Mouse (Mus musculus) heart, embryonic 10.5 days (tissue): ENCODE measurements around the gene Abca9. TPM values are rescaled to one million over a fixed set of nuclear protein-coding genes. Genes with fewer than 3 reads are reported as not detected.

Experiments
- DNase-seq: peaks from one replicate; pipeline ENCODE4 v3.0.0-alpha.2; 2017; ENCODE audit warnings: low spot score
- H3K27ac ChIP-seq: fragments of 300-500 bp; sonication (generic); 2 replicates; pipeline ENCODE4 v1.5.1; 2016; ENCODE audit warnings: mild to moderate bottlenecking
- H3K27me3 ChIP-seq: fragments of 300-500 bp; sonication (generic); 2 replicates; pipeline ENCODE4 v1.6.1; 2016; ENCODE audit warnings: mild to moderate bottlenecking; ENCODE audit not compliant: poor library complexity, insufficient read depth, severe bottlenecking
- H3K36me3 ChIP-seq: fragments of 300-500 bp; sonication (generic); 2 replicates; pipeline ENCODE4 v1.6.1; 2016; ENCODE audit warnings: mild to moderate bottlenecking, moderate library complexity
- H3K4me1 ChIP-seq: fragments of 300-500 bp; sonication (generic); 2 replicates; pipeline ENCODE4 v1.6.1; 2016; ENCODE audit warnings: mild to moderate bottlenecking
- H3K4me3 ChIP-seq: fragments of 300-500 bp; sonication (generic); 2 replicates; pipeline ENCODE4 v1.5.1; 2016; ENCODE audit warnings: mild to moderate bottlenecking, moderate library complexity
- H3K9me3 ChIP-seq: fragments of 300-500 bp; sonication (generic); 2 replicates; pipeline ENCODE4 v1.6.1; 2016; ENCODE audit warnings: mild to moderate bottlenecking, moderate library complexity
- WGBS: fragments of 180-500 bp; shearing (Covaris S2); methylation state at CpG from one replicate; pipeline ENCODE4 v1.1.7; 2016; 5-methylcytosine and 5-hydroxymethylcytosine counted together
- polyA plus RNA-seq: library from polyadenylated mRNA; unstranded; fragments of >200 nt; fragmentation: Nextera tagmentation; extraction: Ambion mirVana; gene quantifications from 2 replicates; pipeline ENCODE4 v1.2.1, GENCODE M21; 2016

Abca9 gene
- polyA plus RNA-seq, 1 experiment from 2014 or later: 0.57 TPM

- 76% methylated on average over 5 of the region's 5 CpGs for WGBS
Measured at GRCm38 (mm10) chr11:110130760-110131159, 37.2 kb downstream of the Abca9 start.

GRCm38 (mm10) chr11:110111137-110111536, 56.9 kb downstream of the Abca9 start:
- H3K36me3 ChIP-seq: no peaks in the 10 kb centered on the region
- no peaks in the 10 kb centered on the region for H3K27me3 ChIP-seq
- H3K27ac ChIP-seq: no peak overlapping the region
- no peaks in the 10 kb centered on the region for H3K9me3 ChIP-seq
- H3K4me1 ChIP-seq: no peaks in the 10 kb centered on the region
- no peak overlapping the region for H3K4me3 ChIP-seq
- WGBS: 78% methylated on average over 4 of the region's 4 CpGs
- no peak for DNase-seq

More at GRCm38 (mm10) chr11:110130760-110131159, 37.2 kb downstream of the Abca9 start:
- no peak for DNase-seq
- Histone ChIP-seq H3K27ac (no peak overlapping the region), H3K4me3 (no peak overlapping the region), H3K36me3 (no peaks in the 10 kb centered on the region), H3K4me1 (no peaks in the 10 kb centered on the region), H3K9me3 (no peaks in the 10 kb centered on the region), H3K27me3 (no peaks in the 10 kb centered on the region)

- Histone ChIP-seq H3K9me3 (no peaks in the 10 kb centered on the region), H3K4me3 (no peak overlapping the region), H3K4me1 (0 out of 2 replicates have a peak, but pooled peaks cover 3% of the 10 kb centered on the region), H3K27me3 (no peaks in the 10 kb centered on the region), H3K36me3 (no peaks in the 10 kb centered on the region), H3K27ac (no peak overlapping the region)
- DNase-seq: no peak
- 82% methylated on average over 7 of the region's 7 CpGs for WGBS
Measured at GRCm38 (mm10) chr11:110101437-110101836, 66.6 kb downstream of the Abca9 start.

- DNase-seq: no peak
- H3K27ac ChIP-seq: no peak overlapping the region
- WGBS: 56% methylated on average over 4 of the region's 4 CpGs
- no peak overlapping the region for H3K4me3 ChIP-seq
- no peaks in the 10 kb centered on the region for H3K27me3 ChIP-seq
- H3K36me3 ChIP-seq: no peaks in the 10 kb centered on the region
- H3K4me1 ChIP-seq: 0 out of 2 replicates have a peak, but pooled peaks cover 3% of the 10 kb centered on the region
- H3K9me3 ChIP-seq: no peaks in the 10 kb centered on the region
Measured at GRCm38 (mm10) chr11:110098901-110099300, 69.1 kb downstream of the Abca9 start.

DNA sequence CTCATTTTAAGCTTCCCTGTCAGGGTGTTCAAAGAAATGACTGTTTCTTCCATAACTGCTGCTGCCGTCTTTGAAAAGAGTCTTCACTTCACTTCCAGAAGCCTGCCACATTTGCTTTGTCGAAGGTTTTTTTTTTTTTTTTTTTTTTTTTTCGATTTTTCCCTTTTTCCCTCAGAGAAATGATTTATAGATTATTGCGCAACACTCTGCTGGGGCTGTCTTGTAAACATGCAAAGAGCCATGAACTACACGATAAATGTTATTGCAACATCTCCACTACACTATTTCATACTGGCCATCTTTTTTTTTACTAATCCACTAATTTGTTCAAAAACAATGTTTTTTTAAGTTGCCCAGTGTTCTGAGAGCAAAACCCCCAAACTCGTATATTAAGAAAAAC, 70.5 kb downstream of the Abca9 start:
- no peak overlapping the region for H3K27ac ChIP-seq

GRCm38 (mm10) chr11:110095858-110096257, 72.1 kb downstream of the Abca9 start, which contains the start of gene Abca8a:
Abca8a (minus strand) TSS chr11:110095978.
- no peaks in the 10 kb centered on the region for H3K36me3 ChIP-seq
- no peak within 1 kb of the TSS for H3K27ac ChIP-seq
- H3K9me3 ChIP-seq: no peaks in the 10 kb centered on the region
- no peaks in the 10 kb centered on the region for H3K27me3 ChIP-seq
- WGBS: 77% methylated on average over 5 of the region's 5 CpGs
- no peak within 1 kb of the TSS for H3K4me3 ChIP-seq
- 0 out of 2 replicates have a peak, but pooled peaks cover 3% of the 10 kb centered on the region for H3K4me1 ChIP-seq
- no peak for DNase-seq

More for the DNA sequence above, 70.5 kb downstream of the Abca9 start:
- Histone ChIP-seq H3K36me3 (no peaks in the 10 kb centered on the region), H3K27me3 (no peaks in the 10 kb centered on the region), H3K4me3 (no peak overlapping the region), H3K4me1 (0 out of 2 replicates have a peak, but pooled peaks cover 3% of the 10 kb centered on the region), H3K9me3 (no peaks in the 10 kb centered on the region)
- no peak for DNase-seq
- WGBS: 75% methylated on average over 6 of the region's 6 CpGs

DNA sequence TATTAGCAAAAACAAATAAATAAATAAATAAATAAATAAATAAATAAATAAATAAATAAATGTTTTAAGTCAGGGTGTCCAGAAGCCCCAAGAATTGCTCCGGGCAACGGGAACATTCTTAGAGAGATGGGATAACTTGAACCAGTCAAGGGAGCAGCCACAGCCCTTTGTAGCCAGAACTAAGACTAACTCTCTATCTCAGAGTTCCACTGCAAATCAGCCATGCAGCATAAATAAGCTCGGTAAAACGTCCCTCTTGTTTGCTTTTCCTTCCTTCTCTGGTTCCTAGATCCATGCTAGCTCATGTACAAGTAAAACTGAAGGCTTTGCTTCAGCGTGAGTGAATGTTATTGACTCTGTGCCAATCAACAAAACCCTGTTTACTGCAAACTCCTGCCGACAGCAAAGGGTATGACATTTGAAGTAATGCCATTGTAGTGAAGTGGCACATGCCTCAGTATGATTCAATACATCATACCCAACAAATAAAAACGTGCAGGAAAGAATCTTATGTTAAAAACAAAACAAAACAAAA, 73.1 kb downstream of the Abca9 start:
- 0 out of 2 replicates have a peak, but pooled peaks cover 3% of the 10 kb centered on the region for H3K4me1 ChIP-seq
- H3K36me3 ChIP-seq: no peaks in the 10 kb centered on the region
- WGBS: 70% methylated on average over 7 of the region's 7 CpGs
- no peaks in the 10 kb centered on the region for H3K9me3 ChIP-seq
- no peaks in the 10 kb centered on the region for H3K27me3 ChIP-seq
- DNase-seq: no peak
- H3K27ac ChIP-seq: no peak overlapping the region
- H3K4me3 ChIP-seq: no peak overlapping the region

DNA sequence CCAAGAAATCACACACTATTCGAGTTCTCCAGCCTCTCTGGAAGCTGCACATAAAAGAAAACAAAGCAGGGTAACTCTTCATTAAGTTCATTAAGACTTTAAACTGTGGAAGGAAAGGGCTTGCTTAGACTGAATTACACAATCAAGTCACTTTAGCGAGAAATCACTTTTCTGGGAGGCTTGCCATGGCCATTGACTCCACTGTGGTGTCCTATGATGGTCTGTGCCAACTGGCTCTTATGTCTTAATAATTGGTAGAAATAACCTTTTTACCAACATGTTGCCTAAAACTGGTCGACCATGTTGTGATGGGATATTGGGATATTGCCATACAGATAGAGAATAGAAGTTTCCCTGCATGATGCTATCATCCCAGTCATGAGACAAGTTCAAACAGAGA, 73.8 kb downstream of the Abca9 start:
- H3K27ac ChIP-seq: no peak overlapping the region
- H3K4me3 ChIP-seq: no peak overlapping the region
- H3K4me1 ChIP-seq: 0 out of 2 replicates have a peak, but pooled peaks cover 3% of the 10 kb centered on the region
- no peak for DNase-seq
- WGBS: 65% methylated on average over 3 of the region's 3 CpGs
- no peaks in the 10 kb centered on the region for H3K27me3 ChIP-seq
- H3K36me3 ChIP-seq: no peaks in the 10 kb centered on the region
- H3K9me3 ChIP-seq: no peaks in the 10 kb centered on the region

GRCm38 (mm10) chr11:110091328-110091727, 76.7 kb downstream of the Abca9 start:
- no peak for DNase-seq
- 65% methylated on average over 2 of the region's 2 CpGs for WGBS

DNA sequence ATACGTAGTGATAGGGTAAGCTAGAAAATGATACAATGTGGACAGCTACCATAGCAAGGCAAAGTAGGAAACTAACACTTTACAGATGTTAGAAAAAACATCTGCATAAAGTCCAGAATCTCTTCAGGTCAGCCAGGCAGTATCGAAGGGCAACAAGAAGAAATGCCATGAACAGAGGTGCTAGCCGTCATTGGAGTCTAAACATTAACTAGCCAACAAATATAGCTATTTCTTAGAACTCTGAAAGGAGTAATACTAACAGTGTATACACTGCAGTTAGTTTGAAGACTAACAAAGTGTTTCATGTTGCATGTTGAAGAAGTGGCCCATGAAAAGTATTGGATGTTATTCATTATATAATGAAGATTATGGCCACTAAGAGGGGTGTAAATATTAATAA, 95.8 kb downstream of the Abca9 start:
- no peaks in the 10 kb centered on the region for H3K27me3 ChIP-seq
- no peak overlapping the region for H3K4me3 ChIP-seq
- no peaks in the 10 kb centered on the region for H3K36me3 ChIP-seq
- H3K4me1 ChIP-seq: no peaks in the 10 kb centered on the region
- H3K27ac ChIP-seq: no peak overlapping the region
- DNase-seq: no peak
- 78% methylated on average over 3 of the region's 3 CpGs for WGBS
- no peaks in the 10 kb centered on the region for H3K9me3 ChIP-seq

More at GRCm38 (mm10) chr11:110091328-110091727, 76.7 kb downstream of the Abca9 start:
- Histone ChIP-seq H3K4me1 (0 out of 2 replicates have a peak, but pooled peaks cover 3% of the 10 kb centered on the region), H3K27ac (no peak overlapping the region), H3K9me3 (no peaks in the 10 kb centered on the region), H3K4me3 (no peak overlapping the region), H3K36me3 (no peaks in the 10 kb centered on the region), H3K27me3 (no peaks in the 10 kb centered on the region)

DNA sequence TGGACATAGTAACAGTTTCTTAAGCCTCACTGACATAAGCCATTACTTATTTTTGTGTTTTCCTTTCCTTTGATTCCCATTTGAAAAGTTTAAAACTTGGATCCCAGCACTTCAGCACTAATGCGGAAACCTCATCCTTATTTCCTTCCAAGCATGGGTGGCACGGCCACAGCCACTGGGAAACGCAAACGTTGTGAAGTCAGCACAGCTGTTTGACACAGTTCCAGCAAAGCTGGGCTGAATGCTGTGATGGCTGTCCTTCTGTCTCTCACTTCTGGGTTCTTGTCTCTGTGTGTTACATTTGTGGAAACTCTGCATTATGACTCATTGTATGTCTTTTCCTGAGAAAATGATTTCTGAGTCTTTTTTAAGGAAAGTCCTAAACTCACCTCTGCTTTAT, 107.0 kb downstream of the Abca9 start:
- H3K9me3 ChIP-seq: no peaks in the 10 kb centered on the region
- WGBS: 60% methylated on average over 4 of the region's 4 CpGs
- no peaks in the 10 kb centered on the region for H3K27me3 ChIP-seq
- H3K4me1 ChIP-seq: no peaks in the 10 kb centered on the region
- H3K4me3 ChIP-seq: no peak overlapping the region
- no peaks in the 10 kb centered on the region for H3K36me3 ChIP-seq
- H3K27ac ChIP-seq: no peak overlapping the region
- DNase-seq: no peak

DNA sequence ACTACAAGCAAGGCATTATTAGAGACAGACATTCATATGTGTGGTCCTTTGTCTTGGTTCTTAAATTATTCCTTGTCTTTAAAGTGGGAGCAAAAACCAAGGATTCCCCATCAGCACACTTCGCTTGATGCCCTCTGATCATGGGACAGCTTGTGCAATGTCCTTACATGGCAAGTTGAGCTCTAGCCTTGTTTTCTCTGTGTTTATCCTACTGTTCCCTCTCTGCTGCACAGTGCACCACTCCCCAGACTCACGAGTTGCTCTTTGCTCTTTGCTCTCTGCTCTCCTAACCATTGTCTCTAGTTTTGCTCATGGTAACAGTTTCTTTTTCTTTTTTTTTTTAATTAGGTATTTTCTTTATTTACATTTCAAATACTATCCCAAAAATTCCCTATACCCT, 107.9 kb downstream of the Abca9 start:
- DNase-seq: no peak
- Histone ChIP-seq H3K4me3 (no peak overlapping the region), H3K36me3 (no peaks in the 10 kb centered on the region), H3K9me3 (no peaks in the 10 kb centered on the region), H3K27me3 (no peaks in the 10 kb centered on the region), H3K27ac (no peak overlapping the region), H3K4me1 (no peaks in the 10 kb centered on the region)
- 67% methylated on average over 2 of the region's 2 CpGs for WGBS

DNA sequence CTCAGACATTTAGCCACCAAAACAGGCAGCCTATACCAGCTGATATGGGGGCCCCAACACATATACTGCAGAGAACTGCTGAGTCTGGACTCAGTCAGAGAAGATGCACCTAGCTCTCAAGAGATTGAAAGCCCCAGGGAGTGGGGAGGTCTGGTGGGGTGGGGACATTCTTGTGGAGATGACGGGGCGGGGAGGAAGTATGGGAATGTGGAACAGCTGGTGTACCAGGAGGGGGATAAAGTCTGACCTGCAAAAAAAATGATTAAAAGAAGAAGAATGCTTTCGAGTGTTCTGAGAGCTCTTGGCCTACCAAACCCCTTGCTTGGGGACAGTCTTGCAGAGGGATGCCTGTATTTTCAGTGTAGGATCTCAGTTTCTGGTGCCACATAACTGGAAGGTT, 114.3 kb downstream of the Abca9 start:
- Histone ChIP-seq H3K27ac (no peak overlapping the region), H3K4me1 (no peaks in the 10 kb centered on the region), H3K9me3 (no peaks in the 10 kb centered on the region), H3K4me3 (no peak overlapping the region), H3K36me3 (no peaks in the 10 kb centered on the region), H3K27me3 (no peaks in the 10 kb centered on the region)
- WGBS: 70% methylated on average over 3 of the region's 3 CpGs
- no peak for DNase-seq
